Mouse (Mus musculus) bone marrow macrophage, adult 2 months (primary cell): ENCODE data around the gene Fzd1.

Experiments used
- CTCF ChIP-seq: IDR thresholded peaks from 2 replicates; pipeline ENCODE4 v1.5.1; 2012; ENCODE audit warnings: low read depth, mild to moderate bottlenecking, low read length, moderate library complexity
- POLR2A ChIP-seq: IDR thresholded peaks from 2 replicates; pipeline ENCODE4 v1.6.1; 2012; ENCODE audit warnings: mild to moderate bottlenecking, low read depth, low read length, borderline replicate concordance

GRCm38 (mm10) chr5:4803708-4804107 is 45.9 kb upstream of the Fzd1 start:
- TF ChIP-seq CTCF (no peak), POLR2A (no peak)
